Mouse (Mus musculus): ENCODE results near the gene Sf3a2.

DNA sequence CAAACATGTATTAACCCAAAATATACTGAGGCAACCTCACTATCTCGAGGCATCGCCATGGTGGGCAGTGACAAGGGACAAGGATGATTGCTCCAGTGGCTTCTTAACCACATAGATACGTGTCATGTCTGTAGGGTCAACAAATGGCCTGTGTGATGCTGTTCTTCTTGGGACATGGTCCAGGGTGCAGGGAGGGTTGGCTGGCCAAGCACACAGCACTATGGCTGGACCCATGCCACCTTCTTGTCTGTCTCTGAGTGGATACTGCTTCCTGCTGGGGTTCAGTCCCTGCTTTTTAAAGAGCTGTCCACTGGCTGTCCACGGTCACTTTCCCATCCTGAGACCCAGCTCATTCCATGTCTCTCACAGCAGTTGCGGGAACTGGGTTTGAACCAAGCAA lies 20.9 kb upstream of the Sf3a2 start:
- TF ChIP-seq GATA1 (IDR thresholded peaks at IDR 0.05; ENCODE audit: low read length) (no peak), TAL1 (IDR thresholded peaks at IDR 0.05; ENCODE audit: low read length) (no peak)
